Mouse (Mus musculus) T-cell, adult 2 months (primary cell): ENCODE results near the gene H1fx.
"Not testable (repeated sequence)": the region's sequence is repeated elsewhere in the genome, so short reads cannot be mapped to it uniquely, and the experiment has no call there.

ENCODE experiments used
- DNase-seq: peaks from one replicate; pipeline ENCODE4 v3.0.0; 2022; ENCODE audit warnings: low spot score

H1fx gene

GRCm38 (mm10) chr6:87980374-87981029 lies 935 bp downstream of the H1fx start:
- DNase-seq: no peak

- DNase-seq: no peak
These were observed 1.7 kb downstream of the H1fx start for GRCm38 (mm10) chr6:87979728-87980127.

- DNase-seq: no peak
These were observed 11.4 kb downstream of the H1fx start for GRCm38 (mm10) chr6:87970041-87970440.

- DNase-seq: not testable (repeated sequence)
These were observed 19.0 kb downstream of the H1fx start for GRCm38 (mm10) chr6:87962457-87962856.

- DNase-seq: no peak
These were observed 39.3 kb downstream of the H1fx start for GRCm38 (mm10) chr6:87942179-87942578.

GRCm38 (mm10) chr6:87938941-87939340 lies 42.5 kb downstream of the H1fx start:
- DNase-seq: no peak

GRCm38 (mm10) chr6:87937178-87937788 lies 44.2 kb downstream of the H1fx start:
- no peak for DNase-seq

GRCm38 (mm10) chr6:87935037-87935436 lies 46.4 kb downstream of the H1fx start:
- no peak for DNase-seq
